16 mouse cellular contexts compared by ENCODE assay signal in the genomic region with DNA sequence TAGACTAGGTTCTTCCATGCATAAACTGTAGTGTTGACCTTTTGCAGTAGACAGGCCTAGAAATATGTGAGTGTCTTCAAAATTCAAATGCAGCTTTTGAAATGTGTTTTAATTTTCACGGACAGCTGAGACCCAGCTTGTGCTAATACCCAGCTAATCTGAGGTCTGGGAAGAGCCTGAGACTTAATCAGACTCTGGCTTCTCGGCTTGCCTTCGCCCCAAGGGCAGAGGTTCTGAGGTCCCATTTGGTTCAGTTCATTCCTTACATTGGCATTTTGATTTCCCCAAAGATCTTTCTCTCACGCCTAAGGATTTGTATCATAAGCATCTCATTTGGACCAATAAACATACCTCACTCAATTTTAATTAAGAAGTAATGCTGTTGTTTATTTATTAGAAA.
"Had no signal": no experiment of that assay in that cellular context is flagged by ENCODE, and none has a peak within 500 bp of the region (broad histone marks: within the 10 kb centered on the region; RNA-seq: fewer than 3 reads in every experiment).

No protein-coding gene starts in this region.

- H3K9me3 ChIP-seq: limb, embryonic 15.5 days; liver, embryonic 12.5 days; stomach, embryonic 15.5 days had no signal

- ATAC-seq: inflammation-experienced regulatory T-cells, adult 6 months; intestine, postnatal 0 days; liver, embryonic 12.5 days had no signal

- H3K27ac ChIP-seq: limb, embryonic 15.5 days; liver, embryonic 12.5 days; stomach, embryonic 15.5 days had no signal

- H3K9ac ChIP-seq: limb, embryonic 15.5 days; liver, embryonic 12.5 days; lung, embryonic 14.5 days; stomach, embryonic 15.5 days had no signal

- H3K4me3 ChIP-seq: limb, embryonic 15.5 days; liver, embryonic 12.5 days; myocyte; stomach, embryonic 15.5 days had no signal

- DNase-seq: kidney, adult 8-10 months; kidney, postnatal 25 days; layer of hippocampus, adult 9-11 months; layer of hippocampus, postnatal 36 days; lung, embryonic 14.5 days; lung, postnatal 10 days; lung, postnatal 4 days; right cerebral cortex, postnatal 14 days; thymus, adult 2 months; thymus, postnatal 25 days had no signal

- H3K4me1 ChIP-seq: limb, embryonic 15.5 days; liver, embryonic 12.5 days; stomach, embryonic 15.5 days had no signal

- H3K4me2 ChIP-seq: limb, embryonic 15.5 days; liver, embryonic 12.5 days; lung, embryonic 14.5 days; stomach, embryonic 15.5 days had no signal

- H3K27me3 ChIP-seq: limb, embryonic 15.5 days; liver, embryonic 12.5 days; stomach, embryonic 15.5 days had no signal

- H3K36me3 ChIP-seq: limb, embryonic 15.5 days; liver, embryonic 12.5 days; stomach, embryonic 15.5 days had no signal
